Mouse (Mus musculus) spleen, adult 18-20 months (tissue): ENCODE results near the gene Esrrg.

Experiments
- DNase-seq, 2 experiments: peaks; one replicate each; pipeline ENCODE4 v3.0.0; 2022; ENCODE audit warnings: mixed read lengths in 2 of 2

The Esrrg gene

DNA sequence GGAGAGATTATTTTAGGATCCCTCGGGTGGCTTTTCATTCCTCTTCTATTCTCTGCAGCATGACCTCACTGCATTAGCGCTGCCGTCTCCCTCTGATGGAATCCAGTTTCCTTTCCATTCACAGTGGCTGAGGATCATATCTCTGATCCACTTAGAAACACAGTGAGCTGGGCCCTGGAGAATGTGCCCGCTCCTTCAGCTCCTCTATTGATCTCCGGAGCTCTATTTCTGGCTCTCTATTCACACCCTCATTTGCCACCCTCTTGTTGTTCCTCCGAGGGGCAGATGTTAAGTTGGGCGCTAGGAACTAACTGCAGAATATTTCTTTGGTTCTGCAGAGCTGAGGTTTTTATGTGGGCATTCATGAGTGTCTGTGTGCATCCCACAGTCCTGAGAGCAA, 228.3 kb downstream of the Esrrg start:
- DNase-seq = no peak

DNA sequence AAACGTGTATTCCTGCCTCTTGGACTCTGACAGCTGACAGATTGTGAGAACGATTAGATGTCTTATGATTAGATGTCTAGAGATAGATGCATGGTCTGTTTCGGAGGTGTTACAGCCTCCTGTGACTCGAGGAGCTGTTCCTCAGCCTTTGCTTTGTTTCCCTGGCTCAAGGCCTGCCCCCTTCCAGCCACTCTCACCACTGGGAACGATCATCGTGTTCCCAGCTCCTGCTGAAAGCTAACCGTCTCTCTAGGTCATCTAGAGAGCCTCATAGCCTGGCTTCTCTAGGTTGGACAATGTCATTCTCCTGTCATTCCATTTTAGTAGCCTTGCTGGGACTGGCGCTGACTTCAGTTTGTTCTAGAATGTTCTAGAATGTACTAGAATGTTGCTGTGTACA, 233.0 kb downstream of the Esrrg start:
- DNase-seq = no peak

DNA sequence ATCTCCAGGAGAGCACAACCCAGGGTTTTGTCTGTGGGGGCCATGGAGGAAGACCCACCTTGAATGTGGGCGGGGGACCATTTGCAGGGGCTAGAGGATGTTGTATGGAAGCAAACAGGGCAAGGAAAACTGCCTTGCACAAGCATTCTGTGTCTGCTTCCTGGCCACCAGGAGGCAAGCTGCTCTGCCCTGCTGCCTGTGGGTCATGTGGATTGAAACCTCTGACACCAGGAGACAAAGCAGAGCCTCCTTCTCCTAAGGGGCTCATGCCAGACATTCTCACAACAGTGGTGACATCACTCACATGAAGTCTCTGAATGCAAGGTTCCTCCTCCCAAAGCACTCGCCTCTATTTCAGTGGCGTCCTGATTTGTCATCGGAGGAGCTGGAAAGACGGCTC, 234.1 kb downstream of the Esrrg start:
- DNase-seq = no peak

DNA sequence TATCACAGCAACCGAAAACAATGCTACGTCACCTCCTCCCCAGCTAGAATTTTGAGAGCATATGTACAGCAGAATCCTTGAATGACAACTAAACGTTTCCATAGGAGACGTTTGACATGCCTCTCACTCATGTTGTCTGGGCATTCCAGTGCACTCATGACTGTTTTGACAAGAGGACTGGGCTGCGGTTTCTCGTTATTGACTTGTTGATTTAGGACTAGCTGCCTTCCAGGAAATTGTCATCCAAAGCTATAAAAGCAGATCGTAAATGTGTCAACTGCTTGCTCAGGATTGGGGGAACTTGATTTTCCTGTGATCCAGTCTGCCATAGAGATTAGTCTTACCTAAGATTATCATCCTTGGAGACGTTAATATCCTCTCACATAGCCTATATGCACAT, 245.6 kb downstream of the Esrrg start:
- DNase-seq = no peak

DNA sequence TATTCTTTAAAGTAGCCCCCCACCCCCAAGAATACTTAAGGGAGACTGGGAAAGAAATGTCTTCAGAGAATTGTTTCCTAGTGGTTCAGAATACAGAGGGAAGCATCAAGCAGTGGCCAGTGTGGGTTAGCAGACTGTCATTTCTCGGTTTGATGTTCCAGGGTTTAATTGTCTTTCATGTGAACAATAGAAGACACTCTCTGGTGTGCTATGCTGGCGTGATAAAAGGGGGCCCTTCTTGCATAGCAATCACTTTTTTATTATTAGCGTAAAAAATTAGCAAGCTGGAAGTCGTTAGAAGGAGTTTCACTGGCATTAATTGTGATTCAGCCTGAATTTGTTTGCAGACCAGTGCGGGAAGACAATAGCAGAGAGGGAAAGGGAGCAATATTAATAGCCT, 253.7 kb downstream of the Esrrg start:
- no peak for DNase-seq

DNA sequence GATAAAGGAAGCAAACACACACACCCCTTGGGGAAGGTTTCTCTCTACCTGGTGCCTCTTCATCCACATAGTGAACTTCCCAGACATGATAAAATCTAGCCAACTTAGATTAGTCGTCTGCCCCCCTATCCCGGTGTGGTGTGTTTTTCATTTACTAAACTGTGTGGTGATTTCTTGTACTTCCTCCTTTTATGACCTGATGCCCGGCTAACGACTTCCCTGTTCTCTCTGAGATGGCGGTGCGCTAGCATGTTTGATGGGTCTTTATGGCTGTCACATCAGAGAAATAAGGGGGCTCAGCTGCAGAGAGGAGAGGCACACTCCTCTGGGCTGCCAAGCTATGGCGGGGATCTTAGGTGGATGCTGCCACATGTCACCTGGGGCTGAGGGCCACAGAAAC, 259.8 kb downstream of the Esrrg start:
- no peak for DNase-seq

DNA sequence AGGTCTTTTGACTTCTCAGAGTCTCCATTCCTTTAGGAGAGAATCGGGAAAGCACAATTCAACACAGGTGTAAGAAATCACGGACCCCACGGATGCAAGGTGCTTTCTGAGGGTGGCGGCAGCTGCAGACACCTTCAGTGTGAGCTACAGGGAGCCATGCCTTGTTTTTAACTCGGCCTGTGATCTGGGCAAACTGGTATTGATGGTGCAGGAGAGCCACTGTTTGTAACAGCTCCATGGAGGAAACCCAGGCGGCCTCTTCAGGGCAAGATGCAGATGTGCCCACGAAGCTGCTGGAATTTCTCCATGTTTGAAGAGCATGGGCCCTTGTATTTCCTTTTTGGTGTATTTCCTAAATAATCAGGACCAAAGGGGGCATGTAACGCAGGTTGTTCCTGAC, 263.6 kb downstream of the Esrrg start:
- DNase-seq = no peak

DNA sequence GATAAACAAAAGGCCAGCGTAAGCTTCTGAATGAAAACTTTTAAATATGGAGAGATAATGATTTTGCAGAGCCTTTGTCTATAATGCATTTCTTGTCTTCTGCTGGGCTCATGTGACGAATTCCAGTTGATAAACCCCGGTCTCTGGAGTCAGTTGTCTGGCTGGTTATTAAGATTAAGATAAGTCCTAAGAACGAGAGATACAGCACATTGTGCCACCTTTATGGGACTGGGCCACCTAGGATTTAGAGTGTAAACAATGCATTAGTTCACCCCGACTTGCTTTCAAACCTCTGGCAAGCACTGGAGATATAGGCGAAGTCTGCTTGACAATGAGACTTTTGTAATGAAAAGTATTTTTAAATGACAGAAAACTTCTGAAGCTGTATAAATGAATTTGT, 264.2 kb downstream of the Esrrg start:
- no peak for DNase-seq

DNA sequence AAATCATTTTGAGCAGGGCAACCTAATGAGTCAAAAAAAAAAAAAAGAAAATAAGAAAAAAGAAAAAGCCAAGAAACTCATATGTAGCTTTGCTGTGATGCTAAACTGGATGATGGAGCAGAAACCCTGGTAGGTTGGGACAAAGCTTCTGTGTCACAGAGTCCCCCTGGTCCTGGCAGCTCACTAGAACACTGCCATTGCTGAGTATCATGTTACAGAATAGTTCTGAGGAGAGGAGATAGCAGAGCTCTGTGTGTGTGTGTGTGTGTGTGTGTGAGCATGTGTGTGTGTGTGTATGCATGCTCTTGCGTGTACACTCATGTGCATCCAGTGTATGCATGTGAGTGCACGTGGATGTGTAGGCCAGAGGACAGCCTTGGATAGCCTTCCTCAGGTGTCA, 265.2 kb downstream of the Esrrg start:
- no peak for DNase-seq

DNA sequence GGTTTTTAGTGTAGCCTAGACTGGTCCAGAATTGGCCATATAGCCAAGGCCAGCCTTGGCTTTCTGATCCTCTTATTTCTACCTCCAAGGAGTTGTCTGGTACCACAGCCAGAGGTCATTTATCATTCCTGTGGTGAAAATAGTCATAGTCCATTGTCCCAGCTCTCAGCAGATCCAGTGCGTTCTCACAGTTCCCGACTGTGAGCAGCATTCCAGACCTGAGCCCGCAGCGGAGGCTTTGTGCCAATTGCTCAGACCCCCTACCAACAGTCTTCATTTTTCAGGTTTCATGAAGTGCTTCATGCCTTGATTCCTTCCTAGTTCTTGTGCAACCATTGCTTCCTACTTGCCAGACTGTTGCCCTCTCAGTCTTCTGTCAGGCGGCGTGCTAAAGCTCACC, 278.7 kb downstream of the Esrrg start:
- no peak for DNase-seq

DNA sequence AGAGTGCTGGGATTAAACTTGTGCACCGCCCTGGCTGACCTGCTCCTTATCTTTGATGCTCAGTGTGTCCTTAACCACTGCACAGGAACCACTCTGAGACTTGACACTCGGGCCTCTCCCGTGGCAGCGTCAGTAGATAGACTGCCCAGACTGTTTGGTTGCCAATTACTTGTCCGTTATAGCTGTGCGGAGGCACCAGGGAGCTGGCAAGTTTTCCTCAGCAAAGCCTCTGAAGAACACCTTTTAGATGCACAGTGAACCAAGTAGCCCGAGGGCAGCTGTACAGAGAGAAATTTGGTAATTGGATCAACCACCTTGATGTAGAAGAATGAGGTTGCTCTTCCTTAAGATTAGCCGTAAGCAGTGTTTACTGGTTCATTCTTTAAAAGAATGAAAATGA, 279.6 kb downstream of the Esrrg start:
- no peak for DNase-seq

DNA sequence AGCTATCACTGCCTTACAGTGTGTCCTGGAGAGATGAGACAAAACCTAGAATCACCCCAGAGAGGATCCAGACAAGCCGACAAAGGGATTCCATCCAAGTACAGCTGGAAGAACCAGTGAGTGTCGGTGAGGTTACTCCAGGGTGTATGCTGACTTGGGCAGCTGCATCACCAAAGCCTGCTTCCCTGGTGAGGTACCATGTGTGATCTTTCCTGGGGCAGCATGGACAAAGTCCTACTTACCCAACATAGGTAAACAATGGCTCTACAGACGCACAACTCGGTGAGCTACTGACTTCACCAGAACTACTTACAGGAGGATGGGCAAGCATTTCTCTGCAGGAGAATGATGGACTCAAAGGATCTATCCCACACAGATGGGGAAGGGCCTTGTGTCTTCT, 280.5 kb downstream of the Esrrg start:
- DNase-seq = no peak

DNA sequence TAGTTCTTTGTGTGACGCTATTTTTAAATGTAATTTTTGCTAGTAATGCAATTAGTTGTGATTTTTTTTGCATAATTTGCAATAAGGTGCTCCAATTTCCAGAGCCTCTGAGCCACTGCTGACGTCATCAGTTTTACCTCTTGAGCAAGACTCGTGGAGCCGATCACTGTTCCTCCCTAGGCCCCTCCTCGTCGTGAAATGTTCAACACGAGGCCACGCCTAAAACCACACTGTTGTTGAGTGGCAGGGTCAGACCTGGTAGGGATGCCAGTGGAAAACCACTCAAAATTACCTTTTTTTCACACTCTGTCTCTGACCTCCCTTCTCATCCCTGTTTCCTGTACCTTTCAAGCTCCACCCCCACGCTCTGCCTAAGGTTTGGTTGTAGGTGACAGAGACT, 282.7 kb downstream of the Esrrg start:
- no peak for DNase-seq

DNA sequence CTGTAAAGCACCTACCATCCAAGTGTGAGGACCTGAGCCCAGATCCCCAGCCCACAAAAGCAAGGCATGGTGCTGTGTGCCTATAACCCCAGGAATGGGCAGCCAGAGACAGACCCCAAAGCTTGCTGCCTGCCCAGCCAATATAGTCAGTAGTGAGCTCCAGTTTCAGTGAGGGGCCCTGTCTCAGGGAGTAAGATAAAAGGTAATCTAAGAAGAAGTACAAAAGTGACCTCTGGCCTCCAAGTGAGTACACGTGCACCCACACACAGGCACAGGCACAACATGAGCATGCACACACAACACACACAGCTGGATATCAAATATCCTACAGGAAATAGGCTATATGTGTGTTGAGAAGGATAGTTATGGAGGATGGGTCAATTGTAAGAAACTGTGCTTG, 286.9 kb downstream of the Esrrg start:
- DNase-seq = no peak

DNA sequence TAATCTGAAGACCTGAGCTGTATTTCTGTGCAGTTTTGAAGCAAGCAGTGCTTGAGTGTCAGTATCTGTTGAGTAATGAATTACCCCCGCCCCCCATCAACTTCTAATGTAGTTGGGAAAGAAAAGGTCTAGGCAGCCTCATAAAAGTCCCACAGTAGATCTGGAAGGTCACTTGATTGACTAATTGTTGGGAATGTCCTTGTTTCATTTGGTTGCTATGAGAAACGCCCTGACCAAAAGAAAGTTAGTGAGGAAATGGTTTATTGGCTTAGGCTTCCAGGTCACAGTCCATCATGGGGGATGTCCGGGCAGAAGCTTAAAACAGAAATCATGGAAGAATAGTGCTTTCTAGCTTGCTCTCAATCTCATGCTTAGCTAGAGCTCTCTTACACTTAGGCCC, 287.7 kb downstream of the Esrrg start:
- no peak for DNase-seq

DNA sequence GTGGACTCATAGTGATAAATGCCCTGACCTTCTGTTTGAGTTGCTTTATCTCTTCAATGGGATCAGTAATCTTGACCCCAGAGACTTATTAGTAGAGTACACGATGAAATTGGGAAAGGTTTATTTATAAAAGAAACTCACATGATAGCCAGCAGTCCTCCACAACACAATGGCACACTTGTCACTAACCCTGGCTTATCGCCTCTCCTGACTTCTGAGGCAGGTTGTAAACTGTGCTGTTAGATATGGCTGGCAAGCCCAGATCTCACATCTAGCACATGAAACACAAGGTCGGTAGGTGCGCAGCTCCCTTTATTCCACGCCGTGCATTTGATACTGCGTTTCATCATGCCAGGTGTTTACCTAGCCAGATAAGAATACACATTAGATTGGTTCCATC, 288.3 kb downstream of the Esrrg start:
- DNase-seq = no peak

DNA sequence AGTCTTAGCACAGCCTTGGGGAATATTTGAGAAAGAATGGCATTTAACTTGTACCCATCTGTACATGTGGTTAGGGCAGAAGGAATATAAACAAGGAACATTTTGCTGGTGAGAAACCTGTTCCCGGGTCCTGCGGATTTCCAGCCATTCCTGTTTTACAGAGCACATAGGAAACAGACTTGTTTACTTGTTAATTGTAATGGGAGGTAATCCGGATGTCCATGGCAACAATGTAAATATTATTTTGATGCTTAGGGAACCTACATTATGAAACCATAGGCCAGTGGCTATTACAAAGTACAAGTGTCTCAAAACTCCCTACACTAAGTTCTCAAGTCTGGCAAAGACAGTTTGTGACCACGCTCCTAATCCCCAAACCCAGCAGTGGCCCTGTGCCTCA, 290.9 kb downstream of the Esrrg start:
- DNase-seq = no peak

DNA sequence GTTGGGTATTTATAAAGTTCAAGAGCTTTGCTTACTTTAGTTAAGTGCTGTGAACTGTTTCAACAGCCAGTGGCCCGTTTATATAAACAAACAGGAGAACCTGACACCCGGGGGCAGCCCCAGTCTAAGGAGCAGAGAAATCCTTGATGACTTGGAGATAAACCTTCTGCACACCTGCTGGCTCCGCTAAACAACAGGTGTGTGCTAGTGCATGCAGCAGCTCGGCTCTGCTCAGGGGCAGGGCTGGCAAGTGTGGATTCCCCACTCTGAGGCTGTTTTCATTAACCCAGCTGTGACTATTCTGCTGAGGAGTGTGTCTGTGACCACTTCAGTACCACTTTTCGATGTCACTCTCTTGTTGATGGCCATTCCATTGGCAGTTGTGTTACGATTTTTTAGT, 292.2 kb downstream of the Esrrg start:
- DNase-seq = no peak

DNA sequence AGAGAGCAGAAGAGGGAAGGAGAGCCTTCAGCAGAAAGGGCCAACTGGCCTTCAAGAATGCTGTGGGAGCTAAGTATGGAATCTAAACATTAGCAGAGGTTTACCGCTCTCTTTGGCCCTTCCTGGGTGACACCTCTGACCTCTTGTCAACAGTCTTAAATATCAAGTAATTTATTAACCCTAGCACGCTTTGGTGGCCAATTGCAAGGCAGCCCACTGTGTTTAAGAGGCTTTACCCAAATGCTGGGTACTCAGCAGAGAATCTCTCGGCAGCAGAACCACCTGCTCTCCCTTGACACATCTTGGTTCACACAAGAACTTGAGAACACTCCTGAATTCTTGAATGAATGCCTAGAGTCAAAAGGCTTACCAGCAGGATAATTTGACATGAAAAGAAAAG, 293.6 kb downstream of the Esrrg start:
- no peak for DNase-seq

DNA sequence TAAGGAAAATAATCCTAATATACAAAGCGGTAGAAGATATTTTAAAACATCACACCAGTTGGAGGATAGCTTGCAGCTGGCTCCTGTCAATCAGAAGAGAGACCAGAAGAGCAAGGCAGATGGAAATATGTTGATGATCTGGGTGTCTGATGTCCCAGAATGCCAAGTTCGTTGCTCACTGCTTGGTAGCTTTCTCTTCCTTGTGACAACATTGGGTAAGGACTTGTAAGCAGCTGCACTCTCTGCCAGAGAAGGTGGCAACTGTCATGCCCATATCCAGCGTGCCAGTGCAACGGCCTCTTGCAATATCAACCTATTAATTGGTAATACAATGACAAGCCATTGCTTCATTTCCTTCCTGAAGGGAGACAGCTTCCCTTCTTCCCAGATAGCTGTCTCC, 296.1 kb downstream of the Esrrg start:
- no peak for DNase-seq

DNA sequence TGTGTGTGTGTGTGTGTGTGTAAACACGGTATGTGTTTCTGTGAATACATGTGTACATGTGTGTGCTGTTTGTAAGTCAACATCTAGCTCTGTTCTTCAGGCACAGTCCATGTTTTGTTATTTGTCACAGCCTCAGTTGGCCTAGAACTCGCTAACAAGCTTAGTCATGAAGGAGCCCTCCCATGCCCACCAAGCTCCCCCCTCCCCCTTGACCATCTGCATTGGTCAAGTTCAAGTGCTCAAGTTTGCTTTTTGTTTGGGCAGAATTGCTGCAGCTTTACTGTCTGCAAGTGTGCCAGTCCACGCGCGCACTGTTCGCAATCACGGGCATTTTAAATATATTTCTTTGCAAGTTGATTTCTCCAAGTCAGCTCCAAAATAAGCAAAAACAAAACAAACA, 298.8 kb downstream of the Esrrg start:
- no peak for DNase-seq

DNA sequence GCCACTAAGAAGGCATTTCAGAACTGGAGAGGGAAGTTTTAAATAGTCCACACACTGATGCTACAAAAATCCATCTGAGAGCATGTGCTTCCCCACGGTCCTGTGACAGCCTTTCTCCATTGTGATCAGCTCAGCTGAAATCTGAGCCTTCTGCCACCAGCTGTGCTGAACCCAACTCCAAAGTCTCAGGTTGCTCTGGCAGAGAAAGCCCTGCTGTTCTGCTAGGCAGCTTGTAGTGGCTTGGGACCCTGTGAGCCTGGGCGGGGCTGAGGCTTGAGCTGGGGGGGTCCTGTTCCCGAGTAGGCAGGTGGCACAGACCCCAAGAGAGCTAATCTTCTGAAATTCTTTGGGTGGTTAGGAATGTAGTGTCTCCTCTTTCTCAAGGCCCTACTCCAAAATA, 299.3 kb downstream of the Esrrg start:
- no peak for DNase-seq

DNA sequence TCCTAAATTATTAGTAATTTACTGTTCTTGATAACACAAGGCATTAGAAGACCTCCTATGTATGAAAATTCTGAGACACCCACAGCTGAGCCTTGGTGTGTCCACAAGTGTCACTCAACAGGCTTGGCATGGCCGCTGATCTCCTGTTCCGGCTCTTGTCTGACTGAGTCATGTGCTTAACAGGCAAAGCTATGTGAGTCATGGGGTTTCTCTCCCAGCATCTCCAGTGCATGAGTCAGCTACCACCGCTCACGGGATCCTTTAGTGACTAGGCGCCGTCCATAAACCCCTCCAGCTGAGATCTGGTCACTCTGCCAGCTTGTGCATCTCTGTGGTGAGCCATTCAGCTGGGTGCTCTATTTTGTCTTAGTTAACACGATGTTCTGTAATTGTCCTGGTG, 302.1 kb downstream of the Esrrg start:
- DNase-seq = no peak

DNA sequence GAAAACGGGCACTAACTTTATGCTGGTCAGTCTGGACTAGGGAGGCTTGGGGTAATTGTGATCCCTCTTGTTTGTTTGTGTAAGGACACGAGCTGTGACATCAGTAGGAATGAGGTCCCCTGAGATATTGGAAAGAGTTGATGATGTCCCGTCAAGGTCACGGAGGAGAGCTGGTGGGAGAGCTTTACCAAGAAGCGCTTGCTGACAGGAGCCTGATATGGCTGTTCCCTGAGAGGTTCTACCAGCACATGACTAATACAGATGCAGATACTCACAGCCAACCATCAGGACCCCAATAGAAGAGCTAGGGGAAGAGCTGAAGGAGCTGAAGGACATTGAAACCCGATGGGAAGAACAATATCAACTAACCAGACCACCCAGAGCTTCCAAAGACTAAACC, 302.6 kb downstream of the Esrrg start:
- DNase-seq = no peak

DNA sequence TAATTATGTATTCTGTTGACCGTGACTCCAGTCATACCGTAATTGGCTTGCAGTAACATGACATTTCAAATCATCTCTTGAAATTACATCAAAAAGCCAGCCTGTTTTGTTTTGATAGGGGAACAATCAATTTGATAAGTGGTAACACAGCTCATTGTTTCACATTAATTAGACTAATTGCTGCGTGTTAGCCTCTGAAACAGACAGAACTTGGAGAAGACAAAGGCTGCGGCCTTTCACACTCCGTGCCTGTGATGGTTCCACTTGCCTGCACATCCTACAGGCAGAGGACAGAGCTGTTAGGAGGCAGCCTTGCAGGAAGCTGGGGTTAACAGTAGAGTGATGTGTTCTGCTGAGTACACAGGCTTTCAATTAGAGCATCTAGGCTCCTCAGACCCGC, 309.7 kb downstream of the Esrrg start:
- no peak for DNase-seq

DNA sequence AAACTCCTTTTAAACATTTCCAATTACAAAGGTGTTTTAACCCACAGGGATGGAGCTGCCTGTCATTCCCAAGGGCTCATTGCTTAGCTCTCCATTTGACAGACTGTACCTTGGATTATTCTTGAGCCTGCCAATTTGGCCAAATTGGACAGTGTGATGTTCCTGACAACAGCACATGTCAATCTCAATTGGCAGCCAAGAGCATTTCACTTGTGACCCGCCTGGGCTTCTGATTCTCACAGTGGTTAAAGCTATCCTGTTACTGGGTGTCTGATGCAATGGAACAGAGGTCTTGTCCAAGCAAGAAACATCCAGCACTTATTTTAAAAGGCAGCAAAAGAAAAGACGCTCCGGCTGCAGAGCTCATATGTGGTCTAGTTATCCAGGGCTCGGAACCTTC, 310.3 kb downstream of the Esrrg start:
- no peak for DNase-seq
